Mouse (Mus musculus) left cerebral cortex, postnatal 25 days (tissue): Measurements from ENCODE around the gene Skida1. TPM values are rescaled to one million over a fixed set of nuclear protein-coding genes. Genes with fewer than 3 reads are reported as not detected.

Experiments used
- DNase-seq, 2 experiments: peaks; one replicate each; pipeline ENCODE4 v3.0.0; 2022; ENCODE audit warnings: low spot score in 2 of 2, mixed read lengths in 1 of 2
- intact Hi-C: fragments of 180-260 bp; cut with DNase I; formaldehyde crosslinking; loops from one replicate; pipeline ENCODE4 v1.15.1; 2025
- total RNA-seq, 2 experiments: library from RNA; stranded (reverse); gene quantifications; 2 replicates each; pipeline ENCODE4 v1.2.3; 2021

The Skida1 gene
- total RNA-seq, 2 experiments from 2014 or later: 7.5 to 8.3 TPM

DNA sequence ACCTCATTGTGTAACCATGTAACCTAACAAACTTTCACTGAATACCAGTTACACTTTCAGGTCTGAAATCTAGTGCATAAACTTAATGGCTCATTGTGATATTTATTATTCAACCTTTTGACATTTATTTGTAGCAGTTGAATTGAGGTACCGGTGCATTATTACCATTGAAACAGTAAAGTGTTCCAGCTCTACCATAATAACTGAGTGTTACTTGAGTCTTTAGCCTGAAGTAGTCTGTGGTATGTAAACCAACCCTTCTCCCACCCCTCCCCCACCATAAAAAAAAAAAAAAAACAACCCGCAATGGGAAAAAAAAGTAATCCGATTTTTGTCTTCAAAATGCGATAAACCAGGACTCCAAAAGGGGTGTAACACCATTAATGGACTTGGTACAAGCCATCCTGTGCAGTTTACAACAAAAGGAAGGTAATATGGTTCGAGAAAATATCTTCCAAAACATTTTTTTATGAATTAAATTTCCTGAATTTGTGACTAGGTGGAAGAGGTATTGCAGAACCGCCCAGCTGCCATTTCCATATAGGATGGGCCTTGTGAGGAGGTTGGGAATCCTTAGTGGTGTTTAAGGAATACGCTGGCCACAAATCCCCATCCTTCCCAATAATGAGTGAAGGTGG lies 3.6 kb downstream of the Skida1 start:
- intact Hi-C loops: loop anchor here (5.0 kb wide), 1 partner anchor 647 kb away; the partner anchor contains the start of gene Spag6

GRCm38 (mm10) chr2:18041199-18041885 lies 7.5 kb downstream of the Skida1 start:
- DNase-seq: no peak
- intact Hi-C loops: no loop called here

More for the DNA sequence above, 3.6 kb downstream of the Skida1 start:
- no peak for DNase-seq

- intact Hi-C loops: no loop called here
- DNase-seq: no peak
Observed at GRCm38 (mm10) chr2:18040347-18041160, 8.3 kb downstream of the Skida1 start.

DNA sequence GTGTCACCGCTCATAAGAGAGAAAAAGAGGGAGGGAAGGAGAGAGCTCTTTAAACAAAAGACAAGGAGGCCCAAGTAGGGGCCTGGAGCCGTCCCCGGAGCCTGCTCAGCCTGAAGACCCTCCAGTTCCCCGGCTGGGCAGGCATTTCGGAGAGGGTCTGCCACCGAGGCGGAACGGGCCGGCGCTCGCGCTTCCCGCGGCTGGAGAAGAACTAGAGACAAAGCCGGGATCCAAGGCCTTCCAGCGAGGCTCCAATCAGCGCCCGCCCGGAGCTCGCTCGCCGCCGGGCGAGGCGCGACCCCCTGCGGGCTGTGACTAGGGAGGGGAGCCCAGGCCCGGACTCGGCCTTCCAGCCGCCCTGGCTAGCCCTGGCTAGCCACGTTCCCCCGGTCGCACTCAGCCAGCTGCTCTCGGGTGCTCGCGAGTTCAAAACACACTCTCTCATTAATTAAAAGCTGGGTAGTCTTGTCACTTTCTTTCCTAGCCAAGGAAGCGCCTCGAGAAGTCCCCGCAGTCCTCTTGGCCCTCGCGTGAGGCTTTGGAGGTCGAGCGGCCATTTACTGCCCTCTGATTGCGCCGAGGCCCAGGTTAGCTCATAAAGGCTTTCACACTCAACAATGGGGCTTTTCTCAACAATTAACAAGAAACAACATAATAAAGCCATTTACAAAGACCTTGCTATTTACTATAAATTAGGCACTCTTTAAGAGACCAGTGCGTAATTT lies 9.1 kb downstream of the Skida1 start:
- intact Hi-C loops: no loop called here
- DNase-seq: no peak

- intact Hi-C loops: no loop called here
- DNase-seq: no peak
Observed at GRCm38 (mm10) chr2:18038895-18039371, 9.9 kb downstream of the Skida1 start.

GRCm38 (mm10) chr2:18038141-18038752 lies 10.6 kb downstream of the Skida1 start:
- DNase-seq: no peak
- intact Hi-C loops: no loop called here

DNA sequence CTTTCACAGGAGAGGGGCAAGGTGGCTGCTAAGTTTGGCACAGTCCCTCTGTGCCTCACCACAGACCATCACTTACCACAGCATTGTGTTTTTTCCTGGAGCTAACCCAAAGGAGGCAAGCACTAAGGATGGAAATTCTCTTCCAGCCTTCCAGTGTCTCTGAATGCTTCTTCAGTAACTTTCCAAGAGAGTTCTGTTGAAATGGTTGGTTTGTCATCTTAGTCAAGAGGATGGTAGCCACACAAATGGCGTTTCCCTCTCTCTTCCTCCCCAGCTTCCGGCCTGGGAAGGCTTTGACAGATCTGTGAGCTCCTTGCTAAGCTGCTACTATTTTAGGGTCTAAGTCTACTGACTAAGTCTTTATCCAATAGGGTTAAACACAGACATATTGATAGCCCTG lies 11.4 kb downstream of the Skida1 start, which contains the start of gene A930004D18Rik:
Gene A930004D18Rik, minus strand, starts transcription at position 247 of the 400 bp plus-strand sequence.
- DNase-seq: no peak
- intact Hi-C loops: no loop called here

DNA sequence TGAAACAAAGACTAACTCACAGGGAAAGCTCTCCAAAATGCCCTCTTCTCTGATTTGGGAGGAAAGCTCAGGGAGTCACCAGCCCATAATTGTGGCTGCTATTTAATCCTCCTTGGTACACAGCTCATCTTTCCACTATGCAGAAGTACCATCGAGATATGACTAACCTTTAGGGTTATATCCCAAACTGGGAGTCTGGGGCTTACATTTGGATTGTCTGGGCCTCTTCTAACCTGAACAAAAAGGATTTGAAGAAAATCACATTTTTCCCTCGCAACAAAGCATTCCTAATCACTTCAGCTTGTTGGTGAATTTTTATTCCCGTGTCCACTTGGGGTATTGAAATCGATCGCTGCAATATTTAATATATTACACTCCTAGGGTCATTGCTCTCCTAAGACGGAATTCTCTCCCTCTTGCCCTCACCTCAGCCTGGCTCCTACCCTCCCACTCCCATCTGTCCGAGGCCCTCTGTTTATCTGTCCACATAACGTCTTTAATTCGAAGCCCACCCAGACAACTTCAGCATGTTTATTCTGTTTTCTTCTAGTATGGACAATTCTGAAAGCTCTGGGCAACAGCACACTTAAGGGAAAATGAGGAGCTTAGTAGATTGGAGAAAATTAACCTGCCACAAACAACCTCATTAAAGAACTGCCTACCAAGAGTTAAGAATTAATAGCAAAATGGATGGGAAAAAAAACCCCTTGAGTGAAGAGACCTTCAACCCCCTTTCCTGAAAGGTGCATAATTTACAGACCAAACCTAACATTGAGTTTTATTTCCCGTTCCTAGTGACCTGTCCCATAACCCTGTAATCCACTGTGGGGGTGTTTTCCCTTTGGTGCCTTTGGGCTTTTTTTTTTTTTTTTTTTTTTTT lies 14.2 kb downstream of the Skida1 start:
- no peak for DNase-seq
- intact Hi-C loops: no loop called here

- no peak for DNase-seq
- intact Hi-C loops: no loop called here
Observed at GRCm38 (mm10) chr2:18033166-18034108, 15.4 kb downstream of the Skida1 start.

DNA sequence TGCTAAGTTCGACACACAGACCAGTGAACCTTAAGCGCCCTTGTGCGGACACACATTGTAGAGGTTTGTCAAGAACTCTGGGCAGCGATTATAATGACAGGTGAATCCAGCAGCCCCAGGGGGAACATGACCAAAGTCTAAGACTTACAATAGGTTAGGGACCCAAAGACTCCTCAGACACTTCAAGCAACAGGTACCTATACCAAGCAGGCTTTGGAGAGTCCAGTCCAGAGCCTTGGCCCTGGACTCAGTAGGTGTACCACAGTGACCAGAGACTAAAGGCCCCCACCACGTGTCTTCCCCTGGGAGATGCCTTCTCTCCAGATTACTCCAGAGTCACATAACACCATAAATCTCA lies 16.3 kb downstream of the Skida1 start:
- intact Hi-C loops: no loop called here
- DNase-seq: no peak

DNA sequence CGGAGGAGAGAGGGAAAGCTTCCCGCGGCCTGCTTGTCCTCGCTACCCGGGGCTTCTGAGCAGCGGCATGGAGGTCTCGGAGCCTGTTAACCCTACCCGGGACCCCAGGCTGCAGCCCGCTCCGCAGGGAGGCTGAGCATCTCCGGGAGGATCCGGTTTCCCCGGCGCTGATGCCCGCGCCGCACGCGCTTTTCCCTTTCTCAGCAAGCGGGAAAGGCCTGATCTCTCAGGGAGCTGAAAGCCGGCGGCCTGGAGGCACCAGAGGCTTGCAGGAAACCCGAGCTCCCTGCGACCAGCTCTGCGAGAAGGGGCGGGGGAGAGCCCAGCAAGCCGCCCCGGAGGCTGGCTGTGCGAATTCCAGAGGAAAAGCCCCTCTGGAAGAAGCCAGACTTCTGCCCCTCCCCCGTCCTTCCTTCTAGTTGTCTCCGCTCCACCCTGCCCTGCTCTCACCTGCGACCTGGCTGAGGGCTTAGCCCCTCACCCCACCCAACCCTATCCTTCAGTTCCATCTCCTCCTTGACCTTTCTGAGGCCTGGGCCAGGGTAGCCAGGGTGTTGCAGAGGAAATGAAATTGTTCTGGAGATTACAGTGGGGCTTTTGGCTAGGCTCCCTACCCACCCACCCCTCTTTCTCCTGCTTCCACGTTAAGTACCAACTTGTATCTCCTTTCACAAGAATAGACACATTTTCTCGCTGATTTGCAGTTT lies 16.9 kb downstream of the Skida1 start:
- intact Hi-C loops: no loop called here
- peak in 1 of 2 experiments; percentile 55 for DNase-seq

- DNase-seq: peak in 1 of 2 experiments; percentile 43
- intact Hi-C loops: no loop called here
Observed at GRCm38 (mm10) chr2:18031271-18031821, 17.5 kb downstream of the Skida1 start.

GRCm38 (mm10) chr2:18030581-18030980 lies 18.3 kb downstream of the Skida1 start:
- intact Hi-C loops: no loop called here
- DNase-seq: no peak

DNA sequence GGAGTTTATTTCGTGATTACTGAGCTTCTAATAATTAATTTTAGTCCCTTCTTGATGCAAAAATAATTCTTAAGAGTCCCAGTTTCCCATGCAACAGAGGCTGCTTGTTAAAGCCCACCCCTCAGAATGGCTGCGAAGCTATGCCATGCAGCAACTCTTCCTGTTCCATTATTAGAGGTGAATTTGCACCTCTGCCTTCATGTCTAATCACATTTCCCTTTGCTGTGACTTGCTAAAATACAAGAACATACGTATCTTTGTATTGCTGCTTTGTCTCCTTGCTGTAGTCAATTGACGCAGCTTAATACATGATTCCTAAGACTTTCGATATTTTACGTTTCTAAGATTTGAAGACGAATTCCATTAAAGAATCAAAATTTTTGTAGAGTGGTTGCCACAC lies 19.2 kb downstream of the Skida1 start:
- DNase-seq: no peak
- intact Hi-C loops: loop anchor here (1.0 to 10.0 kb wide), 8 partner anchors 18 to 1245 kb away; partner anchors contain the start of genes Dnajc1 and Spag6

DNA sequence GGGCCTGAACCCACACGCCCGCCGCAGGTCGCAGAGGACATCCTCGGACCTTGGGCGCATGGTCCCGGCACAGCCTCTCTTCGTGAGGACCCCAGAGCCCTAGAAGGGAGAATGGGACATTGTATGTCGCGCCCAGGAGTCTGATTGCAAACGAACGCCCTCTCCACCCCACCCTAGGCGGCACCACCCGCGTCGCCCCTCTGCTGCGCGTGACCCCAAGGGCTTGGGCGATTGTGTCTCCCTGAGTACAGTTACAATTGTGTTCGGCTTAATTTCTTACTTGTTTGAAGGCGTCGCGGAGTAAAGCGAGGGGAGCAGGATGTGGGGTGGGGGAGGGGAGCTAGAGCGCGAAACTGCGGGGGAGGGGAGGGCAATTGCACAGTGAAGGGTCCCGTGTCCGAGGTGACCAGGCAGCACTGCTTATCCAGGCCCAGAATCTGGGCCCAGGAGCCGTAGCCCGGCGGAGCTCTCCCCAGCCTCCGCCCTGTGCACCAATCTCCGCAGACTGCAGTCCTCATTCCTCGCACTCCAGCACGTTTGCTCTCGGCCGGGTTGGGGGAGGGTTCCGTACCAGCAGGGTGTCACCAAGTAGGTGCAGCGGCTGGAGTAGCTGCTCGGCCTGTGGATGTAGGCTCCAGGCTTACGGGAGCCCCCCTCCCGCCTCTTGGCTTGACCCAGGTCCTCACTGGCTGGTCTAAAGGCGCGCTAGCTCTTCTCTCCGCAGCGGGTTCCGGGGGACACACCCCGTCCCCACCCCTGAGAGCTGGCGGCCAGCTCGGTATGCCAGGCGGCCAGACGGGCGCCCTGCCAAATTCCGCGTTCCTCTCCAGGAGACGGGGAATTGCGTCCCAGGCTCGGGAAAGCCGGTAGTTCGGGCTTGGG lies 20.5 kb downstream of the Skida1 start:
- intact Hi-C loops: loop anchor here (1.0 to 10.0 kb wide), 8 partner anchors 19 to 1246 kb away; partner anchors contain the start of genes Dnajc1 and Spag6
- peak; percentile 84 to 85 for DNase-seq
